Mouse (Mus musculus) liver, adult (tissue): ENCODE measurements at regions not wholly inside any gene's neighbourhood (a gene's known extent, or its start where the extent isn't known, plus 50 kb on each side); places are given as distances from the start of the nearest gene placed in this dataset.

Experiments
- GATA4 ChIP-seq: IDR thresholded peaks from 2 replicates; pipeline ENCODE4 v1.6.1; 2014; ENCODE audit warnings: mild to moderate bottlenecking, low read length; ENCODE audit not compliant: insufficient replicate concordance

- no peak for TF ChIP-seq GATA4
Measured at GRCm38 (mm10) chr3:144137483-144137882, 67.5 kb downstream of the Lmo4 start.

DNA sequence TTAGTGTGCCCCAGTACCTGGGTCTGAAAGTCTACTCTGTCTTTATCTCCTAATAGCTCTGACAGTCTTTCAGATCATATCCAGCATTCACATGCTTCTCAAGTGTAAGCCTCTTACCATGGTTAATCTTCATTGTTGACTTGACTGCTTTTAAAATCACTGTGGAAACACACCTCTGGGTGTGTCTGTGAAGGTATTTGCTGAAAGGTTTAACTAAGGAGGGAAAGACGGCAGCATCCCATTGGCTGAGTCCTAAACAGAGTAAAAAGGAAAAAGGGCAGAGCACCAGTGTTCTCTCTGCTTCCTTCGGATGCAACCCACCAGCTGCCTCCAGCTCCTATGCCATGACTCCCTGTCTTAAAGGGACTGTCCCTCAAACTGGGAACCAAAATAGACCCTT is 68.6 kb downstream of the Lmo4 start:
- TF ChIP-seq GATA4, result no peak

DNA sequence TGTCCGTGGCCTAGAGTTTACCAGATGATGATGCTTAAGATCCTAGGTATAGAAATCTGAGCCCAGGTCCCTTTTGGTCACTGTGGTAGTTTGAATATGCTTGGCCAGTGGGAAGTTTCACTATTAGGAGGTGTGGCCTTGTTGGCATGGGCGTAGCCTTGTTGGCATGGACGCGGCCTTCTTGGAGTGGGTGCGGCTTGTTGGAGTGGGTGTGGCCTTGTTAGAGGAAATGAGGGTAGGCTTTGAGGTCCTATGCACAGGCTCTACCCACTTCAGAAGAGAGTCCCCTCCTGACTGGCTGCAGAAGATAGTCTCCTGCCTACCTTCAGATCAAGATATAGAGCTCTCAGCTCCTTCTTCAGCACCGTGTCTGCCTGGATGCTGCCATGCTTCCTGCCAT is 69.4 kb downstream of the Lmo4 start:
- no peak for TF ChIP-seq GATA4

GRCm38 (mm10) chr3:144128042-144128441 is 77.0 kb downstream of the Lmo4 start:
- no peak for TF ChIP-seq GATA4

DNA sequence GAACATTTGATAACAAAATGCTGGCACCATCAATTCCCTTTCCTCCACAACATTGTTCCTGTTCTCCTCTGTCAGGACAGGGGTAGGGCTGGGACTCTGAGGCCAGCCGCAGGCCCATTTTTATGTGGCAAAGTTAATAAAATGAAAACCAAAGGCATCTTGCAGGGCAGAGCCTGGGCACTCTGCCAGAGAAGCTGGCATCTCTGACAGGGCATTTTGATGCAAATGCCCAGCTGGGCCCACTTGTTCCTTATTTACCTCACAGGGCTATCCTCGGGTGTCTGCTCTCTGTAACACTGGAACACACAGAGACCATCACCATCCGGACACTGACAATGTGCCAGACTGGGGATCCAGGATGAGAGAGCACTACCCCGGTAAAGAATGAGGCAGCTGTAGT is 80.7 kb downstream of the Lmo4 start:
- no peak for TF ChIP-seq GATA4

DNA sequence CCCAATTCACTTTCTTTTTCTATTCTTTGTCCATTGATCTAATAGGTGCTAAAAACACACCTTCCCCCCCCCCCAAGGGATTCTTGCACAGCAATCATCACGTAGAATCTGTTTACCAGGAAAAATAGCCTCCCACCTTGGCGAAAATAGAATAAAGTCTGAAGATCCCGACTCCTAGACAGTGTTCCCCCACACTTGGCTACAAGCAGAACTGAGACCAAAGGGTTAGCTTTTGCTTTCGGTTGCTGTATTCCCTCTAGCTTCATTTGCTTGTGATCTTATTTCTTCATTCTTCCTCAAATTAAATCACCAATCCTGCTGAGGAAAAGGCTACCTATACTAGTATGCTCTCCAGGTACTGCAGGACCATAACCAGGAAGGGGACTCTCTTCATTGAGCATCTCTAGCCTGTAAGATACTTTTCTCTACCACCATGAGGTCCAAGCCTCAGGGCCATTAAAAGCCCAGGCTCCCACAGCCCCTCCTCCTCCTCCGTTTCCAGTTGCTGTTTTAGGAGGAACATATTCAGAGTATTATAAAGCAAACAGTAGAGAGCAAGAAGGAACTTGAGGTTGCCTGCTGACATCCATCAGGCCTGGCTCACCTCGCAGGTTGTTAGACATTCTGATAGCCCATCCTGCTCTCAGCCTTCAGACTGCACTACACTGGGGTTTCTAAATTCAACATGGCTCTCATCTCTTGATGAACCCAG is 81.5 kb downstream of the Lmo4 start:
- no peak for TF ChIP-seq GATA4

- TF ChIP-seq GATA4, result no peak
Measured at GRCm38 (mm10) chr3:144119076-144119475, 85.9 kb downstream of the Lmo4 start.

- no peak for TF ChIP-seq GATA4
Measured at GRCm38 (mm10) chr3:144113672-144114645, 91.1 kb downstream of the Lmo4 start.

DNA sequence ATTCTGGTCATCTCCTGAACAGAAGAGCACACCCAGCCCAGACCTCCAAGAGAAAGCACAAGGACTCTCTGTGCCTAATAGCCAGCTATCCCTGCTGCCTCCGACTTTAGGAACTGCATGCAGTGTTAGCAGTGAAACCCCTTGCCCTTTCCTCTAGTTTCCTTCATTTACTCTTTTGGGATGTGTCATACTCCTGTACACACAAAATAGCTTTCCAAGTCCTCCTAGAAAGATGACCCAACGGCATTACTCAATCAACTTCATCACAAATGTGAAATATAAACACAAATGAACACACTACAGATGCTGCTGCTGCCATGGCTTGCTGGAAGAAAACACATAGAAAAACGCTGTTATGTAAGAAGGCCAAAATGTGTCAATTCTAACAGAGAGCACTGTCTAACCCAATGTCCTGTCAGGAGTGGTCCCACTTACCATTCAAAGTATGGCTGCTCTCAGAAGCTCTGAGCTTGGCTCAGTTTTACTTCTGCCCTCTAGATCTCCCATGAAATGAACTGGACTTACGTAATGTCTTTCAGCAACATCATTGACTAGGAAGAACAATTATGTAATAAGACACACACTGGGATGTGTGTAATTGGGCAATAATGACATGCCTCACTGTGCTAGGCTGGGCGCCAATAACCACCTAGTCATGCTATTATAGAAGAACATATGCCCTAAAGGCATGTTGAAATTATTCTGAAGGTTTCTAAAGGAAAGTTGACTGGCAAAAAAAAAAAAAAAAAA is 94.5 kb downstream of the Lmo4 start:
- TF ChIP-seq GATA4, result no peak

GRCm38 (mm10) chr3:144109769-144110168 is 95.3 kb downstream of the Lmo4 start:
- no peak for TF ChIP-seq GATA4

- no peak for TF ChIP-seq GATA4
Measured at GRCm38 (mm10) chr3:144108310-144108709, 96.7 kb downstream of the Lmo4 start.

DNA sequence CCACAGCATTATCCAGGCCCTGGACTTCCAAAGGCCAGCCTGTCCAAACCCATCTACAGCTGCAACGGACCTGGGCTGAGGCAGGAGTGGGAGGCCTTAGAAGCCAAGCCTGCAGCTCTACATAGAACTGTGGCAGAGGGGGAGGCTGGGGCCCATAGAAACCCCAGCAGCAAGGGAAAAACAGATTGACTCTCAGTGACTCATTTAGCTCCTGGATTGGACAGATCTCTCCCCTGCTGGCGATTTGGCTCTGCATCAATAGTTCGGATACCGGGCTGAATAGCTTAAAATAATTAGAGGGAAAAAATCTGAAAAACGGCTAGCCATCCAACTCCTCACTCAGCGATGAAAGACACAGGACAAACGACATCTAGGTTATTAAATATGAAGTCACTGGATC is 97.4 kb downstream of the Lmo4 start:
- TF ChIP-seq GATA4, result no peak

DNA sequence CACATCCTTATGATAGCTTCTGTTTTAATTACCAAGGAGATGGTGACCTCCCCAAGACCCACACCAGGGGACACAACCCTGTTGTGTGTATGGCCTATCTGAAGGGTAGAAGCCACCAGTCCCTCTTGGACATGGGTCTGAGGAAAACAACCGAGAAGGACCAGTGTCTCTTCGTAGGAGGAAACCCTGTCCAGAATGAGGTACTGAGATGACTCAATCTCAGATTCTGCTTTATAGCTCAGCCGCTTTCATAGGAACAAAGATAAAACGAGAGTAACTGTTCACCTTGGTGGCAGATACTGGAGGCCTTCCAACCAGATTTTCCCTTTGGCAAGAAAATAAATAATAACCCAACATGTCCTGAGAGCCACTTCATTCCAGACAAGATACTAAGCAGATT is 100.7 kb downstream of the Lmo4 start:
- TF ChIP-seq GATA4, result no peak

- no peak for TF ChIP-seq GATA4
Measured at GRCm38 (mm10) chr3:144099444-144099843, 105.6 kb downstream of the Lmo4 start.

DNA sequence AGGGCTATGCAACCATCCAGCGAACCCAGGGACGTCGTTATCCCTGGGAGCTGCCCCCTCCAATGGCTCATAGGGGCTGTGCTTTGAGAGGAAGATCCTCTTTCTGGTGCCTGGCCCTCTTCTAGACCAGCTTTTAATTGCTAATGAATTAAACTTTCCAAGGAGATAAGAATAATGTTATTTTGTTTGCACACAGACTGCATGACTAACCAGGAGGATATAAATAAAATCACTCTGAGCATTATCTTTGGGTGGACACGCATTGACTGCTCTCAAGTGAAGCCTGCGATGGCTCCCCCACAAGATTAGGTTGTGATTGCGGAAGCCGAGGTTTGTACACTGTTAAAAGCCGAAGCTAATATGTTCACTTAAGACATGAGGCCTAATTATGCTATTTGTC is 106.3 kb downstream of the Lmo4 start:
- peak; percentile 57; the same call in 1 of the 2 replicates for TF ChIP-seq GATA4
